Mouse (Mus musculus) 3134 (cell line): ENCODE results near the gene Olfr1425.
"Not testable (repeated sequence)": the region's sequence is repeated elsewhere in the genome, so short reads cannot be mapped to it uniquely, and the experiment has no call there.

ENCODE experiments used
- DNase-seq: peaks from one replicate; pipeline ENCODE4 v3.0.0-alpha.2; 2011; ENCODE audit warnings: low spot score; ENCODE audit not compliant: insufficient read length; ENCODE audit errors: extremely low read depth

Gene Olfr1425

DNA sequence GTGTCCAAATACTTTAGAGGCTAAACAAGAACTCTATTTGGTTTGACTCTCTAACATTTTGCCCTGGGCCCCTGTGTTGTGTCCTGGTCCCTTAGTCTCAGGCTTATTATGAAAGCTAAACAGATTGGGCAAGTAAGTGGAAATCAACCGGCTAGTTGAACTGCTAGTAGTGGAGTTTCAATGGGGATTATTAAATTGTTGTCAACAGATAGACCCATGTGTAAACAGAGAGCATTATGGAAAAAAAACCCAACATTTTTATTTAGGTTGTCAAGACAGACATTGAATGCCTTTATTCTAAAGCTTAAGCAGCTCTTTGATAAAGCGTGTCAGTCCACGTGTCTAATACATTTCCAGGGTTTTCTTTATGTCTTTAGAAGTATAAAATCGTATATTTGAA, at the start of gene Olfr1425:
Gene Olfr1425, minus strand, starts transcription at position 101 of the 400 bp plus-strand sequence.
- not testable (repeated sequence) for DNase-seq

DNA sequence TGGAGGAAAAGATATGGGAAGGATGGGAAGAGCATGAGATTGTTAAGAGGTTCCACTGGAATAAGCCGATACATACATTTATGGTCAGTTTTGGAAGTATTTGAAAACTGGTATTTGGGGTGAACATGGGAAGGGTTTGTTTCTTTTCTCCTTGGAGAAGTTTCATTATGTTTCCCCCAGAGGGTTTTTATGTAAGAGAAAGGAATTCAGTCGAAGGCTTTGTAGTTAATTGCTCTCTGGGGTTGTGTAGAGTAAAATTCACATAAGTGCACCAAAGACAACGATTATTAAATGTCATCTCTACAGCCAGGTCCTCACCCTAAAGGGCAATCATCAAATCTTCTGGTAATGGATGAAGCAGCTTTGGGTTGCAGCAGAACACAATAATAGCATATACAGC, 45.6 kb upstream of the Olfr1425 start, which contains the start of gene Olfr76:
Gene Olfr76, minus strand, starts transcription at position 101 of the 400 bp plus-strand sequence.
- DNase-seq = no peak

DNA sequence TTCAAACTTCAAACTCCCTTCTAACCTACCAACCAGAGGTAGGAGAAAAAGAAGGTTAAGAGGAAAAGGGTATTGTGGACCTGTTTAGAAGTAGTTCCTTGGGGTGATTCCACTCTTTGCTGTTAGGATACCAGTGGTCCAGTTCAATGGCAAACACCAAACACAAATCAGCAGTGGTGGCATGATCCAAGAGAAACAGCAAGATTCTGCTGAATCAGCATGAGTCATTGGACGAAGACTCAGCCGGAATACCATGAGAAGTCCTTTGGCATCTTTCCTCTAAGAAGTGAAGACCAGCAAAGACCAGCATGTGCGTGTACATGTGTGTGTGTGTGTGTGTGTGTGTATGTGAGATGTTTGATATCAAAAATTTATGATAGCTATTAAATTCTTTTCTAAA, 38.9 kb upstream of the Olfr1425 start:
- no peak for DNase-seq

DNA sequence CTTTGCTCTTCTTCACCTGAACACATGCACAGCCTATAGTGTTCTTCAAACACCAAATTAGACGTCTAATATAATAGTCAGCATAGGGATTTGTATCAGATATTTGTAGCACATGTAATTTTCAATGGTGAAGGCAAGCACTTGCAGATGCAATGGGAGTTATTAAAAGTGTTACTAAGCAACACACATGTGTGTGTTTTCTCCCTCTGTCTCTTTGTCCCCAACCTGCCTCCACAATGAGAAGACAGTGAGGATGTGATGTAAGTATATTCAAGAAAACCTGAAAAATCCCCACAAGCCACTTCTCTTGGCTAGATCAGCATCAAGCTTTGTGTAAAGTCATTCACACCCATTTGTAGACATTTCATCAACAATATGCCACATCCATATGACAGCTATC, 38.3 kb upstream of the Olfr1425 start, which contains the start of gene Olfr1428:
Gene Olfr1428, minus strand, starts transcription at position 101 of the 400 bp plus-strand sequence.
- no peak for DNase-seq

DNA sequence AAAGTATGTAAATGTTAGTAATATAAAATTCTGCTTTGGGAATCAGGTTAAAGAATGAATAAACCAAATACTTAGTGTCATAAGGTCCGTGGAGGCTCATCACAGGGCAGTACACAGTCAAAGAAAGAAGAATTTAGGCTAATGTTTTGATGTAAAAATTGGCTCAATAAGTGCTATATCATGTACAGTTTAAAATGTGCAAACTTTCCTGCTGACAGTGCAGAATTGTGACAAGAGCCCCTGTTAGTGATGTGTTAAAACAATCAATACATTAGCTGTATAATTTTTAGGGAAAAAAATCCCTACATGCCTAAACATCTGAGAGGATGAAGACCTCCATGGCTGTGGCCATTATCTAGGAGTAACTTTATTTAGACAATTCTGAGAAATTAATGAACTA, 36.3 kb upstream of the Olfr1425 start:
- no peak for DNase-seq

DNA sequence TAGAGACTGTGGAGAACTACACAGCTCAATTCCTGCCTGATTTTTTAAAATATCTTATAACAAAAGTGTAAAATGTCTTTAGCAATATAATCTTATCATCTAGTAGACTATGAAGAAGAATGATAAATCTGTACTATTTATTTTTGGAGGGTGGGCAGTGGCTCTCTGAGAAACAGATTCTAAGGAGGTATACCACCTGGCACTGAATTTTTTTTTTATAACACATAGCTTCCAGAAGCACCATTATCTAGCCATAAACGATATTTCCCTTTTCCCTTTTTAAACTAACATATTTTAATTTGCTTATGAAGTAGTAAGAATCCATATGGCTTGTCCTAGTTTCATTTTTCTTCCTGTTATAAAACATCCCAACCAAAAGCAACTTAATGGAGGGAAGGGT, 27.0 kb upstream of the Olfr1425 start:
- DNase-seq = no peak

DNA sequence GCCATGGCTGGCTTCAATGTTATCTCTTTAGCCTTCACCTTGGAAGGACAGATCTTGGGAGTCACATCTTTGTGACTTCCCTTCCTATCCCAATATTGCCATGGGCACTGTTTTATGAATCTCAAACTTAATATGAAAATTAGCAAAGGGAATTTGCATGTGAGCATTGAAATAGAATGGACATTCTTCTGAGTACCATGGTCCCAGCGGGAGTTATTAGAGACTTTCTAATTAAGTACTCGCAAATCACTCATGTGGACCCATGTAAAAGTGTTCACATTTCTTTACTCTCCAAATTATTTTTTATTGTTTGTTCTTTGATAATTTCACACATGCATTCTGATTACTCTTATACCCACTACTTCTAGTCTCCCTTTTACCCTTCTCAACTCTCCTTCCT, 25.7 kb upstream of the Olfr1425 start, which contains the start of gene Olfr1427:
Gene Olfr1427, minus strand, starts transcription at position 101 of the 400 bp plus-strand sequence.
- DNase-seq = no peak

DNA sequence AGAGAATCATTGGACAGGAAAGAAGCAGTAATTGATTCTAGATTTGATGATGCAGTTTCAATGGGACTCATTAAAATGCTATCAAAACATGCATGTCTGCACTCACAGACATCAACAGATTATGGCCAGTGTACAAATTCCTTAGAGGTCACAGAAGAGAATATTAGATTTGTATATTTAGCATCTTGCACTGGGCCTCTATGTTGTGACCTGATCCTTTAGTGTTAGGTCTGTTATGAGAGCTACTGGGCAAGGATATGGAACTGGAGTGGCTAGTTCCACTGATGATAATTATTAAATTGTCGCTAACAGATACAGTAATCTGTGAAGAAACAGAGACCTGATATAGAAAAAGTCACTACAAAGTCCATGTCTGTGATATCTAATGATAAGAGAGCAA, 14.4 kb upstream of the Olfr1425 start, which contains the start of gene Olfr1426:
Gene Olfr1426, minus strand, starts transcription at position 101 of the 400 bp plus-strand sequence.
- no peak for DNase-seq

DNA sequence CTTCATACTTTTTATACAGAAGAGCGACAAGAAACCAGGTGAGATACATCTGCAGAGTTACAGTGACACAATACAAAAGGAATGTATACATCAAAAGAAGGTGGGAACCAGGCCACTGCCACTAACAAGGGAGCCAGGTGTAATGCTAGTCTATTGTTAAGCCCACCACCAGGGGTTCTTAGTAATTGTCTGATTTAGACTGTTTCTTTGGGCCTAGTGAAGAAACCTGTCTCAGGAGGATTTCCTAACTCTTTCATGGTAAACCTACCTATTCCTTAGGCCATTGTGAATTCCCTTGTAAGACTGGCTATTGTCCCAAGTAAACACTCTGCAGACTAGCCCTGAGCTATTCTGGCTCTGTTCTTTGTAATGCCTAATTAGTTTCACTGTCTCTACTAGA, 8.0 kb downstream of the Olfr1425 start:
- not testable (repeated sequence) for DNase-seq

DNA sequence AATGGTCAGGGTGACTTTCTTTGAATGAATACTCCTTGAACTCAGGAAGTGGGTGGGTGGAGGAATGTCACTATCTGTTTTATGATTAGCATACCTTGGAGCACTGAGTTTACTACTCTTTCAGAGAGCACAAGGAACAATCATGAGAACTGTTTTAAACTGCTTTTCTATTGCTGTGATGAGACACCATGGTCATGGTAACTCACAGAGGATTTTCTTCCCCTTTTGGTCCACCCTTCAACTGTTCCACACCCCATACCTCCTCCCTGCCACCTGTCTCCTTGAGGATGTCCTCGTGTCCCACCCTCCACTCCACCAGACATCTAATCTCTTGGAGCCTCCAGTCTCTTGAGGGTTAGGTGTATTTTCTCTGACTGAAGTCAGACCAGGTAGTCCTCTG, 9.7 kb downstream of the Olfr1425 start:
- DNase-seq = not testable (repeated sequence)

DNA sequence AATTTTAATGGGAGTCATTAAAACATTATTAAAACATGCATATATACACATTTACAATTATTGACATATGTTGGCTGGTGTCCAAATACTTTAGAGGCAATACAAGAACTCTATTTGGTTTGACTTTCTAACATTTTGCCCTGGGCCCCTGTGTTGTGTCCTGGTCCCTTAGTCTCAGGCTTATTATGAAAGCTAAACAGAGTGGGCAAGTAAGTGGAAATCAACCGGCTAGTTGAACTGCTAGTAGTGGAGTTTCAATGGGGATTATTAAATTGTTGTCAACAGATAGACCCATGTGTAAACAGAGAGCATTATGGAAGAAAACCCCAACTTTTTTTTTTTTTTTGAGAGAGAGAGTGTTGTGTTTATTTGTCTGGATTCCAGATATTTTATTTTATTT, 14.9 kb downstream of the Olfr1425 start, which contains the start of gene Olfr1424:
Gene Olfr1424, minus strand, starts transcription at position 101 of the 400 bp plus-strand sequence.
- DNase-seq = not testable (repeated sequence)

DNA sequence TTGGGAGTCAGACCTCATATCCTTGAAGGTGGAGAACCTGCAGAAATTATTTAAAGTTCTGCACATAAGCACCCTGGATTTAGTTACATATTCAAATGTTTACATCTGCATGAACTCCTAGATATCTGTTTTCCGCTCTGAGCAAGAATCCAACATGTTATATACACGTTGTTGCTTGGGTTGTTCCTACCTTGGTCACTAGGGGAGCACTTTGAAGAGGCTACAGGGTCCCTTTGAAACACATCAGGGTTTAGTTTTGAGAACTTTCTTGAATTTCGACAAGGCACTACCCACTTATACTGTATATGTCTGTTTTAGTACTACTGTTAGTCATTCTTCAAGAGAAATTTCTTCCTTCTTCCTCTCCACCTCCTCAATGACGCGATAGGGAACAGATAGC, 34.4 kb downstream of the Olfr1425 start:
- no peak for DNase-seq

DNA sequence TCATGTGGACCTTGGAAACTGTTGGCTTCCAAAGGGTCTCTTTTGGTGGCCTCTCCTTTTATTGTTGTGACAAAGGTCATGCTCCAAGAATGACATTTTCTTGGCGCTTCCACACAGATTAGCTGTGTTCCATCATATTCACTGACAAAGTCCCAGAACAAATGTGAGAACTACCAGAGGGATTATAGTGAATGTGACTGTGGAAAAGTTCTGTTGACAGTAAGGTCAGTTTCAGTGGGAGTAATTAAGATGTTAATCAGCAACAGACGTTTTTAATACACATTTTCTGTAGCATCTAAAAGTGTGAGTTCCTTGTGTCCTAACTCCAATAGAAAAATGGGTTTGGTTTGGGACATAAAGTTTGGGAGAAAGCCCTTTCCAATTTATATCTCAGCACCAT, 36.3 kb downstream of the Olfr1425 start, which contains the start of gene Olfr1423:
Gene Olfr1423, minus strand, starts transcription at position 101 of the 400 bp plus-strand sequence.
- no peak for DNase-seq

DNA sequence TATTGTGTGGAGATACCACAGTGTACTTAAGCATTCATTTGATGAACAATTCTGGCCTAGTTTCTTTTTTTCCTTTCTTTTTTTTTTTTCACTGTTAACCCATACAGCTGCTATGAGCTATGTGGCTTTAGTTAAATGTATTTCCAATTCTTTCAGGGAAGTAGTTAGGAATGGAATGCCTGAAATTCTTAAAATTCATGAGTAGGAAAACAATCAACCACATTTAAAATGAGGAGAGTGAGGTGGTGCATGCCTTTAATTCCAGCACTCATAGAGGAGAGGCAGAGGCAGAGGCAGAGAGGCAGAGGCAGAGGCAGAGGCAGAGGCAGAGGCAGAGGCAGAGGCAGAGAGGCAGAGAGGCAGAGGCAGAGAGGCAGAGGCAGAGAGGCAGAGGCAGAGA, 39.8 kb downstream of the Olfr1425 start:
- peak; percentile 15 for DNase-seq

DNA sequence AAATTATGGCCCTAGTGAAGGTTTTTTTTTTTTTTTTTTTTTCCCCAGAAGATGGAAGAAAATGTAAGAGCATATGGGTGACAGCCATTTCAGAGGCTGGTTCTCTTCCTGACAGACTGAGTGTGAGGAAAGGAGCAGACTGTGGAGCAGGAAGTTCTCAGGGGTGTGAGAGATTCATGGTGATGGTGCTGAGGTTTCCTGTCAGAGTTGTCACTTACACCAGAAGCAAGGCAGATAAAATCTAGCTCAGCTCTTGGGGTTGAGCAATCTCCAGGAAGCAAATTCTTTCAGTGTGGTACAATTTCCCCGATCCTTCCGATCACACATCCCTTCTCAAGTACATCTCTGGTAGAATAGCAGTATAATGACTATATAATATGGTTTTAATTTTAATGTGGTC, 50.9 kb downstream of the Olfr1425 start:
- no peak for DNase-seq

DNA sequence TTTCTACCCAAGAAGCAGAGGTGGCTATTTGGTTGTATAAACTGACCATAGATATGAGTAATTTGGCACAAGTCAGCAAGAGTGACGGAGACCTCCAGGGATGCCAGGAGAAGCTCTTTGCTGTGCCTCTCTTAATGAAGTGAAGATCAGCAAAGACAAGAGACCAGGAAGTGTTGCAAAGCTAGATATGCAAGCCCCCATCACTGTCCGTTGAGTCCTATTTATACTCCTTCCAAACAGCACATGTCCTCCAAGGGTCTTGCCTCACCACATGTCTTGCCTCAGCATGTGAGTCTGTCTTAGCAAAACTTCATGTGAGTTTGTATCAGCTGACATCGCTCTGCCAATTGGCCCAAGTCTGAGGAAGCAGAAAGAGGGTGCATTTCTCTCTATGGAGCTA, 52.2 kb downstream of the Olfr1425 start:
- DNase-seq = no peak

DNA sequence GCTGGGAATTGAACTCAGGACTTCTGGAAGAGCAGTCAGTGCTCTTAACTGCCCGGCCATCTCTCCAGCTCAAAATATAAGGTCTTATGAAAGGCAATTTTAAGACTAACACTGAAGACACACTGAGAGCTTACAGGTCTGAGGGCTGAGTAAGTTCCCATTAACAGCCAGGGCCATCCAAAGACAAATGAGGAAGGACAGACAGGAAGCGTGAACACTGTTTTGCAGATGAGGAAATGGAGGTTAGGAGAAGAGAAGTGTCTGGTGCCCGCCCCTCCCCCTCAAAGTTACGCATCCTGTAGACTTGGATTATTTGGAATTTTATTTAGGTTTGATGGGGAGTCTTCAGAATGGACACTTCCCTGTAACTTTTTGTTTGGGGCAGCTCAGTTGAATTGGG, 53.4 kb downstream of the Olfr1425 start:
- DNase-seq = no peak
